Mouse (Mus musculus) spleen, adult 2 months (tissue): ENCODE results near the gene Kdm4d.

Experiments
- CTCF ChIP-seq: fragments of 200-500 bp; IDR thresholded peaks from 2 replicates; pipeline ENCODE4 v1.5.1; 2011; ENCODE audit warnings: mild to moderate bottlenecking, inconsistent platforms; ENCODE audit not compliant: insufficient read depth, insufficient read length, insufficient replicate concordance; ENCODE audit errors: extremely low read depth
- POLR2A ChIP-seq: fragments of 200-500 bp; IDR thresholded peaks from 2 replicates; pipeline ENCODE4 v1.6.1; 2011; ENCODE audit warnings: low read depth, low read length, inconsistent platforms

GRCm38 (mm10) chr9:14532283-14532682 is 32.0 kb upstream of the Kdm4d start:
- TF ChIP-seq CTCF (no peak), POLR2A (no peak)
